Mouse (Mus musculus) right cerebral cortex, postnatal 25 days (tissue): ENCODE data around the gene Vmn1r36.
"Not testable (repeated sequence)": the region's sequence is repeated elsewhere in the genome, so short reads cannot be mapped to it uniquely, and the experiment has no call there.

Source experiments
- DNase-seq: peaks from one replicate; pipeline ENCODE4 v3.0.0; 2022

The Vmn1r36 gene

DNA sequence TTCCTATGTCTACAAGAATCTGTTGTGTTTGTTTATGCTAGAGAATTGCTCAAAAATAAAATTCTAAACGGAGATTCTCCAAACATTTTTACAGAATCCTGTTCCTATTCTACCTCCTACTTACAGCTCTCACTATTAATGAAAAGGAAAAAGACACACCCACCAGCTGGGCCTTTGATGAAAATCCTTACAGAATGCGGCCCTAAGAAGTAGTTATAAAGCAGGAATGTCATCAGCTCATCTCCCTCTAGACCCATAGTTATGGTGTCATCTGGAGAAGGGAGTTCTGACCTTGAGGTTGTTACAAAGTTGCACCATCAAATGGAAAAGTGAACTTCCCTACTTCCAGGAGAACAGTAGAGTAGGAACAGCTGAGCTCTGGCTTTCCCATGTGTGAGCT lies at the start of gene Vmn1r36:
TSS of gene Vmn1r36 (minus strand) at position 101 of the 400 bp plus-strand sequence.
- not testable (repeated sequence) for DNase-seq

DNA sequence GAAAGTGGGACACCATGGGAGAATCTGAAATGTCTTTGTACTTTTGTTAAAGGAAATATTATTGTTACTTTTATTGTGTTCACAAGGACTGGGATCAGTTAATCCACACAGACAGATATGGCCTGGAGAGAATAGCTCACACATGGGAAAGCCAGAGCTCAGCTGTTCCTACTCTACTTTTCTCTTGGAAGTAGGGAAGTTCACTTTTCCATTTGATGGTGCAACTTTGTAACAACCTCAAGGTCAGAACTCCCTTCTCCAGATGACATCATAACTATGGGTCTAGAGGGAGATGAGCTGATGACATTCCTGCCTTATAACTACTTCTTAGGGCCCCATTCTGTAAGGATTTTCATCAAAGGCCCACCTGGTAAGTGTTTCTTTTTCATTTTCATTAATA lies 10.1 kb upstream of the Vmn1r36 start, which contains the start of gene Vmn1r37:
TSS of gene Vmn1r37 (plus strand) at position 301 of the 400 bp plus-strand sequence.
- DNase-seq: not testable (repeated sequence)

DNA sequence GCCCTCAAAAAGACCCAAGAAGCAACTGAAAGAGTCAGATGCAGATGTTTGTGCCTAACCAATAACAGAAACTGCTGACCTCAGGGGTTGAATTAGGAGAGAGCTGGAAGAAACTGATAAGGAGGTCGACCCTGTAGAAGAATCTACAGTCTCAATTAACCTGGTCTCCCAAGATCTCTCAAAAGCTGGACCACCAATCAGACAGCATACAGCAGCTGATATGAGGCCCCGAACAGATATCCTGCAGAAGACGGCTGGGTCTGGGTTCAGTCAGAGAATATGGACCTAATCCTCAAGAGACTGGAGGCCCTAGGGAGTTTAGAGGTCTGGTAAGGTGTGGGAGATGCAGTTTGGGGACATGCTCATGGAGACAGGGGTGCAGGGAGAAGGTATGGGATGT lies 5.1 kb downstream of the Vmn1r36 start:
- no peak for DNase-seq

DNA sequence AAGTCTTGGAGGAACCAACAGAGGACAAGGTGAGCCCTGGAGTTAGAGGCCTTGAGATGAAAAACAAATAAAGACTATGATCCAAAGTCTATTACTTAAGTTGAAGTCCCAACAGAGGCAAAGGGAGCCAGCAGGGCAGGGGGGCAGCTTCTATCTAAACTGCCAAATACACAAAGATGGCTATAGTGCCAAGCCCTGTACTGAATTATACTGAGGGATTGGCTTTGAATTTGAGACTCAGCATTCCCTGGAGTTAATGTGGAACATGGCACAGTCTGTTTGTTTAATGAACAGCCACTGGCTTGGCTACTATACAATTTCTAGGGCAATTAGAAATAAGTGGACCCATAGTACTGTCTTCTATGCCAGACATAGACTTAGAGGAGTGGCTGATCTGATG lies 10.1 kb downstream of the Vmn1r36 start:
- DNase-seq: no peak

DNA sequence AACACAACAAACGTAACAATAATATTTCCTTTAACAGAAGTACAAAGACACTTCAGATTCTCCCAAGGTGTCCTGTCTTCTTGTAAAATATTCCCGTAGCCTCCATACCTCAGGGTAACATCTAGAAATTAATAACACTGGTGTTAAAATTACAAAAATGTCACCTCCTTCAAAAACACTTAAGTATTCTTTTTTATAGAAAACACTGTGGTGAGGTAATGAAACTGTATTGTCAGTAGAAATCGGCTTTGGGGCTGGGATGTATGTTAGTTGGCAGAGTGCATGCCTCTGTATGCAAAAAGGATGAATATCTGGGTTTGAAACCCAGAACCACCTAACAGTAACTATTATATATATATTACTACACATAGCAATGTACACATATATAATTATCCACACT lies 33.2 kb downstream of the Vmn1r36 start, which contains the start of gene Vmn1r35:
TSS of gene Vmn1r35 (minus strand) at position 101 of the 400 bp plus-strand sequence.
- DNase-seq: no peak
